Mouse (Mus musculus) kidney, adult 2 months (tissue): Measurements from ENCODE around the gene Sdhc. TPM values are rescaled to one million over a fixed set of nuclear protein-coding genes. Genes with fewer than 3 reads are reported as not detected.
"Not testable (repeated sequence)": the region's sequence is repeated elsewhere in the genome, so short reads cannot be mapped to it uniquely, and the experiment has no call there.

Source experiments
- DNase-seq: peaks from one replicate; pipeline ENCODE4 v3.0.0; 2021
- H3K27ac ChIP-seq: fragments of 200-500 bp; 2 replicates; pipeline ENCODE4 v1.5.1; 2012; ENCODE audit warnings: low read depth, low read length, control low read depth, inconsistent platforms; ENCODE audit not compliant: insufficient read depth
- H3K27me3 ChIP-seq: fragments of 200-500 bp; replicated peaks from 2 replicates; pipeline ENCODE4 v1.6.1; 2012; ENCODE audit warnings: mild to moderate bottlenecking, moderate library complexity, low read length, inconsistent platforms; ENCODE audit not compliant: control insufficient read depth, insufficient read depth
- H3K36me3 ChIP-seq: fragments of 200-500 bp; 2 replicates; pipeline ENCODE4 v1.6.1; 2012; ENCODE audit warnings: mild to moderate bottlenecking, moderate library complexity, low read length, inconsistent platforms; ENCODE audit not compliant: control insufficient read depth, insufficient read depth
- H3K4me1 ChIP-seq: fragments of 200-500 bp; 2 replicates; pipeline ENCODE4 v1.6.1; 2011; ENCODE audit warnings: low read length; ENCODE audit not compliant: control insufficient read depth, insufficient read depth
- H3K4me3 ChIP-seq: fragments of 200-500 bp; 2 replicates; pipeline ENCODE4 v1.5.1; 2011; ENCODE audit warnings: mild to moderate bottlenecking, low read depth, low read length, control low read depth; ENCODE audit not compliant: insufficient read depth
- CTCF ChIP-seq: fragments of 200-500 bp; conservative IDR thresholded peaks from 2 replicates; pipeline ENCODE4 v1.5.1; 2011; ENCODE audit warnings: low read depth, mild to moderate bottlenecking, control low read depth, low read length, moderate library complexity, mixed read lengths; ENCODE audit not compliant: insufficient read depth, insufficient read length
- POLR2A ChIP-seq: fragments of 200-500 bp; IDR thresholded peaks from one replicate; pipeline ENCODE4 v1.6.1; 2011; ENCODE audit warnings: low read depth, low read length, control low read depth
- WGBS: fragments of 180-500 bp; shearing (Covaris S2); methylation state at CpG from one replicate; pipeline ENCODE4 v1.1.7; 2018; 5-methylcytosine and 5-hydroxymethylcytosine counted together
- polyA plus RNA-seq: library from polyadenylated mRNA; depleted of rRNA; stranded (reverse); fragments of >200 nt; gene quantifications from 2 replicates; pipeline ENCODE4 v1.2.3, GENCODE M21; 2012

Sdhc gene
- polyA plus RNA-seq, 1 experiment, result 951 TPM

DNA sequence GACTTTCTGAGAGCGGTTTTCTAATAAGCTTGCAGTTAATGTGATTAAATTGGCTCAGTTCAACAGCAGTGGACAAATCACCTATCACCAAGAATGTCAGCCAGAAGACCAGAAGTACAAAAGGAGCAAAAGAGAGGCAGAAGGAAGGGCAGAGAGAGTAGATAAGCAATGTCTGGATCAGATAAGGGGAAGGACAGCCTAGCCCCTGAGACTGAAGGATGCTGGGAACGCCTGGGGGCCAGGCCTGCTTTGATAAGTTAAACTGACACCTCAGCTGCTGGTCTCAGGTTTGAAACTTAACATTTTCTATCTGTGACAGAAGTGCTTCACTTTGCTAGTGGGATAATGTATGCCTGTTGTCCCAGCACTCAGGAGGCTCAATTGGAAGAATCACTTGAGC, 52.8 kb downstream of the Sdhc start:
- H3K4me3 ChIP-seq, result no peak overlapping the region
- TF ChIP-seq CTCF, result no peak
- no peak for TF ChIP-seq POLR2A
- WGBS, result 67% methylated on average over 2 of the region's 2 CpGs
- no peaks in the 10 kb centered on the region; the same call in 1 of the 2 replicates for H3K27me3 ChIP-seq
- H3K36me3 ChIP-seq, result no peaks in the 10 kb centered on the region
- peaks cover 6% of the 10 kb centered on the region; the same call in 1 of the 2 replicates for H3K4me1 ChIP-seq
- DNase-seq, result no peak
- H3K27ac ChIP-seq, result no peak overlapping the region

DNA sequence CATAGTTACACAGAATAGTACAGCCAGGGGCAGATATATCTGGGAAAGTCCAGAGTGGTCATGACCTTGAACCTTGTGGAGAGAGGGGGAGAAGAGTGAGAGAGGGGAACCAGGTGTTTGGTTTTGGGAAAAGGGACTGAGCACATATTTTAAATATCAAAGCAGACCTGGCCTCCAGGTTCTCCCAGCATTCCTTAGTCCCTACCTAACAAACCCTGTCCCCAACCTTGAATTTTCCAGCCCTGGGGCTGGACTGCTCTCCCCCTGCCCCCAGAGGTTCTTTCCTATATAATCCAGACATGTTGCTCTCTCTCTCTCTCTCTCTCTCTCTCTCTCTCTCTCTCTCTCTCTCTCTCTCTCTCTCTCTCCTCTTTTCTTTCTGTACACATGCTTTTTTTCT, 53.3 kb downstream of the Sdhc start:
- DNase-seq, result no peak
- peaks cover 6% of the 10 kb centered on the region; the same call in 1 of the 2 replicates for H3K4me1 ChIP-seq
- peak overlapping the region; percentile 60; the same call in 1 of the 2 replicates for H3K27ac ChIP-seq
- no peaks in the 10 kb centered on the region; the same call in 1 of the 2 replicates for H3K27me3 ChIP-seq
- H3K36me3 ChIP-seq, result no peaks in the 10 kb centered on the region
- TF ChIP-seq POLR2A (no peak), CTCF (no peak)
- H3K4me3 ChIP-seq, result no peak overlapping the region

DNA sequence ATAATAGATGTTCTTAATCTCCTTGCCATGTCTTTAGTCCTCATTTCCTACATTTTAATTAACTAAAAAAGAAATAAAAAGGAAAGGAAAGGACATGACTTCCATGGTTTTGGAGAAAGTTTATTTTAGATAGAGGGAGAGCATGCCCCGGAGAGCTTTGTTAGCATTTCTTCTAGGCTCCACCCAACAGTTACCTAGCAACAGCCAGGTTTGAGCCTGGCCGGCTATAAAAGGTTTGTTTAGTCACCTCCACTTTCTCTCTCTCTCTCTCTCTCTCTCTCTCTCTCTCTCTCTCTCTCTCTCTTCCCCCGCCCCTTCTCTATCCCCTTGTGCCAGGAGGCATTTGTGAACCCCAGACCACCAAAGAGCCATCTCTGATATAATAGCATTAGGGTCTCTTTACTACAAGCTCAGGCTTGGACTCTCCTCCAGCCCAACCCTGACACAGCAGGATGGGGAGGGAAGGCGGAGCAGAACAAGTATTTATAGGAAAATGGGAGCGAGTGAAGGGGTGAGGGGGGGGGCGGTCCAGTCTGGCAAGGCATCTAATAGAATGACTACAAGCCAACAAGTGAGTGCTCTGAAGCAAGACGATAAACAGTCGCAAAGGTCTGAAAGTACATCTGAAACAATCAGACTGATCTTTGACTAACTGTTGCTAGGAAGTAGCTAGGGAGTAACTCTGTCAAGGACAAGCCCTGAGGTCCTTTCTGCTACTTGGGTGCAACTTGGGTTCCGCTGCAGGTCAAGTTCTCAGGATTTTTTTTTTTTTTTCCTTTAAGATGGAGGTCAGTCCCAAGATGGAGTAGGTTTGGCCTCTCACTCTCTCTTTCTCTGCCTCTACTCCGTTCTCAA, 54.1 kb downstream of the Sdhc start:
- WGBS, result 16% methylated on average over 10 of the region's 10 CpGs
- H3K27ac ChIP-seq, result peak overlapping the region; percentile 60
- no peaks in the 10 kb centered on the region; the same call in 1 of the 2 replicates for H3K4me1 ChIP-seq
- DNase-seq, result peak; percentile 19
- H3K27me3 ChIP-seq, result no peaks in the 10 kb centered on the region; the same call in 1 of the 2 replicates
- H3K36me3 ChIP-seq, result no peaks in the 10 kb centered on the region
- H3K4me3 ChIP-seq, result no peak overlapping the region
- TF ChIP-seq POLR2A (no peak), CTCF (no peak)

DNA sequence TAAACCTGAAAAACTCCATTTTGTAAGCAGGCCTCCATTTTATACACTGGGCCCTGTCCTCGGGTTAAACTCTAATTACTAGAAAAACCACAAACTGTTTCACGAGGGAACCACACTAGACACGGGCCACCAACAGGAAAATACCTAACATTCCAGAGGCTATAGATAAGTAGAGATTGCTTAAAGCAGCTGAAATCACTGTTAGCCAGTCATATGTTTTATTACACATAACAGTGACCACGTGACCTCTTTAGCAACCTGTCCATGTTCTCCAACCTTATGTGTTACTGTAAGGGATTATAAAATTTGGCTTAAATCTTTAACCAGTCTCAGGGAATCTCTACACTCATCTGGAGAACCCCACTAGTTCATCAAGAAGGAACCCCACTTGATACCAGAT, 56.0 kb downstream of the Sdhc start:
- Histone ChIP-seq H3K4me3 (no peak overlapping the region), H3K27ac (no peak overlapping the region), H3K4me1 (no peaks in the 10 kb centered on the region; the same call in 1 of the 2 replicates), H3K27me3 (no peaks in the 10 kb centered on the region), H3K36me3 (no peaks in the 10 kb centered on the region)
- WGBS, result 59% methylated on average over 4 of the region's 4 CpGs
- TF ChIP-seq CTCF (no peak), POLR2A (no peak)
- no peak for DNase-seq

DNA sequence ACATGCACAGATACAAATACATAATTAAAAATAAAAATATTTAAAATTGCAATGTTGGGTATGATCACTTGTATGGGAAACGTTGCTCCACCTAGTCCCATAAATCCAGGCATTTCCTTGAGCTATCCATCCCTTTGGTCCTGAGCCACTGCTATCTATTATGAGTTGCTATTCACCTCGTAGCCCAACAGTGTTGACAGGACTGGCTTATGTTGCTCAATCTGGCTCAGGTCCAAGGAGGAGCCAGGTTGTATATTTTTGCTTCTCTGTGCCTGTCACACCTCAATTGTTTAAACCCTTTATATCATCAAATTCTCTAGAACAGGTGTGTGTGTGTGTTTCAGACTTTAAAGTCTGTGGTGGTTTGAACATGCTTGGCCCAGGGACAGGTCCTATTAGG, 59.6 kb downstream of the Sdhc start:
- Histone ChIP-seq H3K36me3 (no peaks in the 10 kb centered on the region), H3K27me3 (peaks cover under 1% of the 10 kb centered on the region; the same call in 1 of the 2 replicates), H3K4me1 (no peaks in the 10 kb centered on the region), H3K4me3 (no peak overlapping the region), H3K27ac (no peak overlapping the region)
- WGBS, result 74% methylated on average over 2 of the region's 2 CpGs
- no peak for DNase-seq
- no peak for TF ChIP-seq CTCF
- no peak for TF ChIP-seq POLR2A

DNA sequence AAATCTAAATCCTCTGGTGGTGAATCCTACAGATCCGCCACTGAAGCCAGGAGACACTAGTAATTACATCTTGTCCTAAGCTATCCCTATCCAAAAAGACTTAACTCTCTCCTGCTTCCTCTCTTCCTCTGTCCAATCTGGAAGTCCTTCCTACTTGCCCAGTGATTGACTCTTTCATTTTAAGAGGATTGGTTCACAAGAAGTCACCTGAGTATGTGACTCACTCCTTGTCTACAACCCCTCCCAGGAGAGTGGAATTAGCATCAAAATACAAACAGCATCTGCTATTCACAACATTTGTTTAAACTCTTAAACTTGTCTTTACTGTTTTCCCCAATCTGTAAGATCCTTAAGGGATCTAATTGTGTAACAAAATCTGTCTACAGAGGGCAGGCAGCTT, 60.5 kb downstream of the Sdhc start:
- TF ChIP-seq POLR2A (no peak), CTCF (no peak)
- WGBS, result 96% methylated on average over 1 of the region's 1 CpGs
- no peak overlapping the region for H3K27ac ChIP-seq

DNA sequence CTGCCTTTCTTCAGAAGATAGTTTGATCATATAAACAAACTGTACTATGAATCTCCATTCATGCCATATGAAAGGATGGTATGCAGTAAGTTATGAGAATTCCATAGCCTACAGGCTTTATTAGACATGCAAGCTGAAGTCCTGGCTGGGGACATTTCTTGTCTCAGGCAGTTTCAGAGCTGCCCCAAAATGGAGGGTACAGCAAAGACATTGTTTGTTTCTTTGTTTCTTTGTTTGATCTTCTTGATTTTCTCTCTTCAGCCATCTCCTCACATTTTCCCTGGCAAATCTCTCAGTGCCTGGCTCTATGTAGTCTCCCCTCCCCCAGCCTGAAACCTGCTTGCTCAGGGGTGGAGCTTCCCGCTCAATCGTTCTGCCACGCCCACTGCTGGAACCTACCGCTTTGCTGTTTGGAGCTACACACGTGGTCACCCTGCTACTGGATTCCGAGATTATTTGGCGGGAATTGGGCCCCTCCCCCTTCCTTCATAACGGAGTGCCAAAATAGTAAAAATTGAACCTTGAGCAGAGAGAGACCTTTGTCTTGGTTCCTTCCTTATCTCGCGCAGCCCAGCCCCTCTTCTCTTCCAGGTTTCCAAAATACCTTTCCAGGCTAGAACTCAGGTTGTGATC, 62.0 kb downstream of the Sdhc start:
- H3K27ac ChIP-seq, H3K27me3 ChIP-seq, H3K4me3 ChIP-seq, H3K4me1 ChIP-seq, H3K36me3 ChIP-seq: not testable (repeated sequence)
- DNase-seq, result peak; percentile 26
- WGBS, result 10% methylated on average over 10 of the region's 10 CpGs

More for the DNA sequence above, 60.5 kb downstream of the Sdhc start:
- Histone ChIP-seq H3K4me3 (no peak overlapping the region), H3K36me3 (no peaks in the 10 kb centered on the region), H3K27me3 (peaks cover 1% of the 10 kb centered on the region; the same call in 1 of the 2 replicates), H3K4me1 (no peaks in the 10 kb centered on the region)
- DNase-seq, result no peak
